Mouse (Mus musculus) CH12.LX (cell line): ENCODE measurements at regions not wholly inside any gene's neighbourhood (a gene's known extent, or its start where the extent isn't known, plus 50 kb on each side); places are given as distances from the start of the nearest gene placed in this dataset.

ENCODE experiments used
- DNase-seq: peaks from one replicate; pipeline ENCODE4 v3.0.0-alpha.2; 2013; ENCODE audit errors: extremely low read depth
- H3K27ac ChIP-seq: 2 replicates; pipeline ENCODE4 v1.5.1; 2012; ENCODE audit warnings: low read depth, mild to moderate bottlenecking, control low read depth, moderate library complexity; ENCODE audit not compliant: insufficient read depth
- H3K27me3 ChIP-seq: replicated peaks from 2 replicates; pipeline ENCODE3; 2012; ENCODE audit warnings: inconsistent platforms
- H3K36me3 ChIP-seq, 2 experiments: replicated peaks in 1 of 2; 2 replicates each; pipeline versions ENCODE3 to v1.6.1; 2012; ENCODE audit warnings: inconsistent platforms in 1 of 2, low read length in 1 of 2, mild to moderate bottlenecking in 1 of 2, mixed read lengths in 1 of 2, moderate library complexity in 1 of 2; ENCODE audit not compliant: control insufficient read depth in 1 of 2, insufficient read depth in 1 of 2
- H3K4me1 ChIP-seq, 2 experiments: 2 replicates each; pipeline ENCODE4 v1.6.1; 2012; ENCODE audit warnings: inconsistent platforms in 1 of 2, moderate library complexity in 1 of 2; ENCODE audit not compliant: insufficient read depth in 2 of 2, control insufficient read depth in 1 of 2
- H3K4me2 ChIP-seq: 2 replicates; pipeline ENCODE4 v1.6.1; 2012; ENCODE audit warnings: low read depth, mild to moderate bottlenecking, control low read depth; ENCODE audit not compliant: poor library complexity, insufficient read depth, severe bottlenecking
- H3K4me3 ChIP-seq, 3 experiments: fragments of 150-350 bp in 1 of 3; sonication (generic) in 1 of 3; replicated peaks in 1 of 3; 2 replicates each; pipeline versions ENCODE3 to v1.5.1; 2011 to 2012; ENCODE audit warnings: low read depth in 2 of 3, low read length in 2 of 3, mild to moderate bottlenecking in 2 of 3, moderate library complexity in 2 of 3, control low read depth in 1 of 3, improper control_type of control experiment in 1 of 3, inconsistent platforms in 1 of 3, mixed read lengths in 1 of 3; ENCODE audit not compliant: poor library complexity in 1 of 3
- H3K79me2 ChIP-seq: replicated peaks from 2 replicates; pipeline ENCODE4 v1.6.1; 2012; ENCODE audit warnings: mild to moderate bottlenecking, moderate library complexity; ENCODE audit not compliant: control insufficient read depth, poor library complexity, insufficient read depth, severe bottlenecking; ENCODE audit errors: extremely low read depth
- H3K9ac ChIP-seq: 2 replicates; pipeline ENCODE4 v1.6.1; 2012; ENCODE audit warnings: low read depth, mild to moderate bottlenecking, control low read depth, moderate library complexity; ENCODE audit not compliant: insufficient read depth
- H3K9me3 ChIP-seq: replicated peaks from 2 replicates; pipeline ENCODE3; 2012; ENCODE audit warnings: low read length, inconsistent platforms, mixed read lengths
- BHLHE40 ChIP-seq: IDR thresholded peaks from 2 replicates; pipeline ENCODE4 v1.6.1; 2011; ENCODE audit warnings: mild to moderate bottlenecking, low read depth, low read length, improper control_type of control experiment
- CHD1 ChIP-seq: IDR thresholded peaks from 2 replicates; pipeline ENCODE4 v1.6.1; 2012; ENCODE audit warnings: low read depth, low read length, improper control_type of control experiment, inconsistent platforms
- CHD2 ChIP-seq: IDR thresholded peaks from 2 replicates; pipeline ENCODE4 v1.6.1; 2011; ENCODE audit warnings: low read length, improper control_type of control experiment
- CTCF ChIP-seq, 2 experiments: IDR thresholded peaks in 1 of 2; conservative IDR thresholded peaks in 1 of 2; 2 replicates each; pipeline ENCODE4 v1.5.1; 2011 to 2012; ENCODE audit warnings: low read depth in 2 of 2, low read length in 2 of 2, improper control_type of control experiment in 1 of 2, inconsistent platforms in 1 of 2, mild to moderate bottlenecking in 1 of 2, moderate library complexity in 1 of 2
- ELF1 ChIP-seq: IDR thresholded peaks from 2 replicates; pipeline ENCODE4 v1.6.1; 2014; ENCODE audit warnings: low read depth, mild to moderate bottlenecking, inconsistent platforms, low read length, improper control_type of control experiment
- ETS1 ChIP-seq: conservative IDR thresholded peaks from 2 replicates; pipeline ENCODE4 v1.6.1; 2012; ENCODE audit warnings: low read depth, mild to moderate bottlenecking, inconsistent platforms, low read length, improper control_type of control experiment, moderate library complexity
- GABPA ChIP-seq: IDR thresholded peaks from 2 replicates; pipeline ENCODE4 v1.6.1; 2012; ENCODE audit warnings: low read depth, low read length, improper control_type of control experiment, inconsistent platforms; ENCODE audit not compliant: insufficient replicate concordance
- HCFC1 ChIP-seq: IDR thresholded peaks from 2 replicates; pipeline ENCODE4 v1.6.1; 2012; ENCODE audit warnings: low read depth, mild to moderate bottlenecking, inconsistent platforms, low read length, improper control_type of control experiment
- IRF4 ChIP-seq: IDR thresholded peaks from 2 replicates; pipeline ENCODE4 v1.6.1; 2014; ENCODE audit warnings: low read depth, mild to moderate bottlenecking, inconsistent platforms, low read length, improper control_type of control experiment
- JUND ChIP-seq: conservative IDR thresholded peaks from 2 replicates; pipeline ENCODE4 v1.6.1; 2011; ENCODE audit warnings: low read depth, low read length, improper control_type of control experiment
- MAFK ChIP-seq: IDR thresholded peaks from 2 replicates; pipeline ENCODE4 v1.6.1; 2011; ENCODE audit warnings: low read length, improper control_type of control experiment; ENCODE audit not compliant: insufficient replicate concordance
- MAX ChIP-seq: IDR thresholded peaks from 2 replicates; pipeline ENCODE4 v1.6.1; 2011; ENCODE audit warnings: low read length, improper control_type of control experiment
- MYC ChIP-seq: IDR thresholded peaks from 2 replicates; pipeline ENCODE4 v1.6.1; 2011; ENCODE audit warnings: low read depth, mild to moderate bottlenecking, improper control_type of control experiment, low read length
- PAX5 ChIP-seq: IDR thresholded peaks from 2 replicates; pipeline ENCODE4 v1.6.1; 2012; ENCODE audit warnings: low read length, inconsistent platforms, mixed read lengths
- POLR2A ChIP-seq: IDR thresholded peaks from 2 replicates; pipeline ENCODE4 v1.6.1; 2011; ENCODE audit warnings: low read depth, mild to moderate bottlenecking, improper control_type of control experiment, low read length
- POLR2AphosphoS2 ChIP-seq: IDR thresholded peaks from 2 replicates; pipeline ENCODE4 v1.6.1; 2011; ENCODE audit warnings: low read depth, low read length, improper control_type of control experiment
- RAD21 ChIP-seq: IDR thresholded peaks from 2 replicates; pipeline ENCODE4 v1.6.1; 2011; ENCODE audit warnings: low read depth, mild to moderate bottlenecking, low read length, improper control_type of control experiment, moderate library complexity
- SIN3A ChIP-seq: IDR thresholded peaks from 2 replicates; pipeline ENCODE4 v1.6.1; 2012; ENCODE audit warnings: low read length, improper control_type of control experiment, inconsistent platforms
- SMC3 ChIP-seq: IDR thresholded peaks from 2 replicates; pipeline ENCODE4 v1.6.1; 2011; ENCODE audit warnings: low read depth, low read length, improper control_type of control experiment
- TBP ChIP-seq: conservative IDR thresholded peaks from 2 replicates; pipeline ENCODE4 v1.6.1; 2011; ENCODE audit warnings: low read depth, low read length, improper control_type of control experiment
- USF1 ChIP-seq: IDR thresholded peaks from 2 replicates; pipeline ENCODE4 v1.6.1; 2014; ENCODE audit warnings: low read depth, mild to moderate bottlenecking, inconsistent platforms, low read length, improper control_type of control experiment
- ZC3H11A ChIP-seq: IDR thresholded peaks from 2 replicates; pipeline ENCODE4 v1.6.1; 2012; ENCODE audit warnings: low read depth, mild to moderate bottlenecking, inconsistent platforms, low read length, improper control_type of control experiment
- ZMIZ1 ChIP-seq: IDR thresholded peaks from 2 replicates; pipeline ENCODE4 v1.6.1; 2012; ENCODE audit warnings: low read depth, mild to moderate bottlenecking, inconsistent platforms, low read length, improper control_type of control experiment
- ZNF384 ChIP-seq: IDR thresholded peaks from 2 replicates; pipeline ENCODE4 v1.6.1; 2012; ENCODE audit warnings: low read depth, low read length, improper control_type of control experiment, inconsistent platforms
- dilution Hi-C: fragments of 300-500 bp; cut with MboI; formaldehyde crosslinking; loops from 2 replicates; pipeline ENCODE4 v1.14.3; 2020; ENCODE audit warnings: low sequenced_read_pairs; ENCODE audit not compliant: extremely low pct_unique_long_range_greater_than_20kb, extremely low pct_ligation_motif_present
- in situ Hi-C: fragments of 300-500 bp; cut with MboI; formaldehyde crosslinking; loops from 3 replicates; pipeline ENCODE4 v1.14.3; 2019; ENCODE audit warnings: low sequenced_read_pairs, low pct_ligation_motif_present, low pct_unique_long_range_greater_than_20kb, mixed read lengths

- no peak for TF ChIP-seq SIN3A
Observed at GRCm38 (mm10) chr15:30072301-30072700, 100.1 kb upstream of the Ctnnd2 start (continued).

- Histone ChIP-seq H3K4me1 (no peaks in the 10 kb centered on the region), H3K4me2 (no peak overlapping the region), H3K4me3 (no peak overlapping the region), H3K27ac (no peak overlapping the region), H3K79me2 (no peaks in the 10 kb centered on the region), H3K27me3 (no peaks in the 10 kb centered on the region), H3K9me3 (peaks cover 29% of the 10 kb centered on the region), H3K9ac (no peak overlapping the region), H3K36me3 (no peaks in the 10 kb centered on the region)
- DNase-seq = no peak
- dilution Hi-C loops (no loop called here), in situ Hi-C loops (no loop called here)
- no peak for TF ChIP-seq CHD2
- no peak for TF ChIP-seq IRF4
- no peak for TF ChIP-seq MYC
- TF ChIP-seq JUND = no peak
- TF ChIP-seq RAD21 = no peak
- no peak for TF ChIP-seq CTCF (conservative IDR thresholded peaks at IDR 0.05 in 1 of 2, IDR thresholded peaks at IDR 0.05 in 1 of 2; ENCODE audit: low read depth in 2 of 2, low read length in 2 of 2)
- TF ChIP-seq POLR2AphosphoS2 = no peak
- TF ChIP-seq PAX5 = no peak
- no peak for TF ChIP-seq CHD1
Observed at GRCm38 (mm10) chr15:30087120-30087519, 85.3 kb upstream of the Ctnnd2 start.

- in situ Hi-C loops (no loop called here), dilution Hi-C loops (no loop called here)
- no peak overlapping the region for H3K4me2 ChIP-seq
- peaks cover 14% of the 10 kb centered on the region for H3K9me3 ChIP-seq
- H3K9ac ChIP-seq = no peak overlapping the region
- no peak overlapping the region for H3K27ac ChIP-seq
- H3K4me3 ChIP-seq = no peak overlapping the region
- H3K79me2 ChIP-seq = no peaks in the 10 kb centered on the region
- no peak for DNase-seq
- H3K27me3 ChIP-seq = no peaks in the 10 kb centered on the region
- TF ChIP-seq ZNF384 (no peak), ETS1 (no peak), POLR2A (no peak), CHD1 (no peak), MAFK (no peak), PAX5 (no peak), SMC3 (no peak), ZC3H11A (no peak), CTCF (conservative IDR thresholded peaks at IDR 0.05 in 1 of 2, IDR thresholded peaks at IDR 0.05 in 1 of 2; ENCODE audit: low read depth in 2 of 2, low read length in 2 of 2) (no peak), TBP (no peak), ELF1 (no peak), HCFC1 (no peak), USF1 (no peak), ZMIZ1 (no peak), MYC (no peak), MAX (no peak), BHLHE40 (no peak), RAD21 (no peak), SIN3A (no peak), GABPA (no peak)
- H3K4me1 ChIP-seq = no peaks in the 10 kb centered on the region
- H3K36me3 ChIP-seq = no peaks in the 10 kb centered on the region
Observed at GRCm38 (mm10) chr15:30122061-30122460, 50.3 kb upstream of the Ctnnd2 start.
